Mouse (Mus musculus) lung, postnatal 0 days (tissue): ENCODE measurements around the gene Plxnb3. TPM values are rescaled to one million over a fixed set of nuclear protein-coding genes. Genes with fewer than 3 reads are reported as not detected.

Experiments used
- ATAC-seq: fragments of 200-750 bp; cut with Nextera tagmentation; 2 replicates; pipeline ENCODE4 v1.8.0; 2017; ENCODE audit warnings: moderate library complexity
- DNase-seq: peaks from one replicate; pipeline ENCODE4 v3.0.0-alpha.2; 2016; ENCODE audit warnings: low spot score
- H3K27ac ChIP-seq: fragments of 300-500 bp; sonication (generic); 2 replicates; pipeline ENCODE4 v1.5.1; 2014; ENCODE audit warnings: antibody characterized with exemption, mild to moderate bottlenecking, low read length, mixed read lengths
- H3K27me3 ChIP-seq: fragments of 300-500 bp; sonication (generic); replicated peaks from 2 replicates; pipeline ENCODE4 v1.6.1; 2014; ENCODE audit warnings: low read length, mixed read lengths; ENCODE audit not compliant: insufficient read depth
- H3K36me3 ChIP-seq: fragments of 300-500 bp; sonication (generic); 2 replicates; pipeline ENCODE4 v1.6.1; 2014; ENCODE audit warnings: low read length, mixed read lengths; ENCODE audit not compliant: insufficient read depth
- H3K4me1 ChIP-seq: fragments of 300-500 bp; sonication (generic); 2 replicates; pipeline ENCODE4 v1.6.1; 2014; ENCODE audit warnings: antibody characterized with exemption, low read depth, low read length, mixed read lengths; ENCODE audit not compliant: insufficient read depth
- H3K4me2 ChIP-seq: fragments of 300-500 bp; sonication (generic); replicated peaks from 2 replicates; pipeline ENCODE4 v1.6.1; 2014; ENCODE audit warnings: low read depth, mild to moderate bottlenecking, low read length, moderate library complexity, mixed read lengths
- H3K4me3 ChIP-seq: fragments of 300-500 bp; sonication (generic); 2 replicates; pipeline ENCODE4 v1.5.1; 2014; ENCODE audit warnings: low read depth, low read length
- H3K9ac ChIP-seq: fragments of 300-500 bp; sonication (generic); replicated peaks from 2 replicates; pipeline ENCODE4 v1.6.1; 2014; ENCODE audit warnings: low read depth, mild to moderate bottlenecking
- H3K9me3 ChIP-seq: fragments of 300-500 bp; sonication (generic); 2 replicates; pipeline ENCODE4 v1.6.1; 2016; ENCODE audit warnings: low read length, mixed read lengths
- CTCF ChIP-seq: IDR thresholded peaks from 2 replicates; pipeline ENCODE4 v1.5.1; 2016; ENCODE audit warnings: antibody characterized with exemption, mild to moderate bottlenecking
- EP300 ChIP-seq: IDR thresholded peaks from 2 replicates; pipeline ENCODE4 v1.6.1; 2016; ENCODE audit warnings: antibody characterized with exemption, mild to moderate bottlenecking, control low read depth
- WGBS: fragments of 180-500 bp; shearing (Covaris S2); extraction: QIAGEN DNeasy Blood & Tissue Kit; methylation state at CpG from one replicate; pipeline ENCODE4 v1.1.7; 2014; 5-methylcytosine and 5-hydroxymethylcytosine counted together
- polyA plus RNA-seq: library from polyadenylated mRNA; unstranded; fragments of >200 nt; fragmentation: Nextera tagmentation; extraction: Ambion mirVana; gene quantifications from 2 replicates; pipeline ENCODE4 v1.2.1, GENCODE M21; 2015

The Plxnb3 gene
- polyA plus RNA-seq, 1 experiment from 2014 or later, result 0.67 TPM

GRCm38 (mm10) chrX:73744774-73745481 is 12.0 kb upstream of the Plxnb3 start:
- Histone ChIP-seq H3K9ac (no peak overlapping the region), H3K27ac (peak overlapping the region; percentile 43; the same call in 1 of the 2 replicates), H3K9me3 (no peaks in the 10 kb centered on the region), H3K36me3 (no peaks in the 10 kb centered on the region), H3K4me3 (no peak overlapping the region), H3K27me3 (no peaks in the 10 kb centered on the region), H3K4me2 (no peak overlapping the region), H3K4me1 (no peaks in the 10 kb centered on the region)
- WGBS, result 52% methylated on average over 1 of the region's 1 CpGs
- ATAC-seq, result peak; percentile 95
- peak; percentile 67 for DNase-seq
- TF ChIP-seq CTCF, result no peak
- TF ChIP-seq EP300, result peak; percentile 80

DNA sequence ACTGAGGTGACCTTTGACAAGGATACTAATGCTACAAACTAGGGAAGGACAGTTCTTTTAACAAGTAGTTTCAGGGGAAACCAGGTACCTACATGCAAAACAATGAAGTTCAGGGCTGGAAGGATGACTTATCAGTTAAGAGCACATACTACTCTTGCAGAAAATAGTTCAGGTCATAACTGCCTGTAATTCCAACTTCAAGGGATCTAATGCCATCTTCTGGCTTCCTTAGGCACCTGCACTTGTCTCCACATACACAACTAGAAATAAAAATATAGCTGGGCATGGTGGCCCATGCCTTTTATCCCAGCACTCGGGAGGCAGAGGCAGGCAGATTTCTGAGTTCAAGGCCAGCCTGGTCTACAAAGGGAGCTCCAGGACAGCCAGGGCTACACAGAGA is 7.9 kb upstream of the Plxnb3 start:
- WGBS, result 91% methylated on average over 1 of the region's 1 CpGs
- no peaks in the 10 kb centered on the region for H3K36me3 ChIP-seq
- no peak overlapping the region for H3K4me2 ChIP-seq
- H3K27me3 ChIP-seq, result no peaks in the 10 kb centered on the region
- no peak for ATAC-seq
- no peak overlapping the region for H3K9ac ChIP-seq
- H3K27ac ChIP-seq, result no peak overlapping the region
- H3K4me1 ChIP-seq, result no peaks in the 10 kb centered on the region
- no peaks in the 10 kb centered on the region for H3K9me3 ChIP-seq
- DNase-seq, result peak; percentile 23
- peak; percentile 33; the same call in 1 of the 2 replicates for TF ChIP-seq CTCF
- no peak for TF ChIP-seq EP300
- no peak overlapping the region for H3K4me3 ChIP-seq

DNA sequence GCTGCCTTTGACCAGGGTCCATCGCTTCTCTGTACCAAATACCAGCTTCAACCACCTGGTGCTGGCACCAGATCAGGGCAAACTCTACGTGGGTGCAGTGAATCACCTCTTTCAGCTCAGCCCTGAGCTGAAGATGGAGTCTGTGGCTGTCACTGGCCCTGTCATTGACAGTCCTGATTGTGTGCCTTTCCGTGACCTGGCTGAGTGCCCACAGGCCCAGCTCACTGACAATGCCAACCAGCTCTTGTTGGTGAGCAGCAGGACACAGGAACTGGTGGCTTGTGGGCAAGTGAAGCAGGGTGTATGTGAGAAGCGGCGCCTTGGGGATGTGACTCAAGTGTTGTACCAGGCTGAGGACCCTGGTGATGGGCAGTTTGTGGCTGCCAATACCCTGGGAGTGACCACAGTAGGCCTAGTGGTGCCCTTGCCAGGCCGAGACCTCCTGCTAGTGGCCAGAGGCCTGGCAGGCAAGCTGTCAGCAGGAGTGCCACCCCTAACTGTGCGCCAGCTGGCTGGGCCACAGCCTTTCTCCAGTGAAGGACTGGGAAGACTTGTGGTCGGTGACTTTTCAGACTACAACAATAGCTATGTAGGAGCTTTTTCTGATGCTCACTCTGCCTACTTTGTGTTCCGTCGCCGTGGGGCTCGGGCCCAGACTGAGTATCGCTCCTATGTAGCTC is 1.9 kb downstream of the Plxnb3 start:
- no peaks in the 10 kb centered on the region for H3K36me3 ChIP-seq
- ATAC-seq (no peak), DNase-seq (no peak)
- H3K9me3 ChIP-seq, result no peaks in the 10 kb centered on the region
- no peak overlapping the region for H3K4me2 ChIP-seq
- H3K27ac ChIP-seq, result no peak overlapping the region
- no peak overlapping the region for H3K4me3 ChIP-seq
- no peaks in the 10 kb centered on the region for H3K27me3 ChIP-seq
- whole genome bisulfite sequencing, result 78% methylated on average over 13 of the region's 13 CpGs
- no peaks in the 10 kb centered on the region for H3K4me1 ChIP-seq
- TF ChIP-seq CTCF (no peak), EP300 (no peak)
- no peak overlapping the region for H3K9ac ChIP-seq

DNA sequence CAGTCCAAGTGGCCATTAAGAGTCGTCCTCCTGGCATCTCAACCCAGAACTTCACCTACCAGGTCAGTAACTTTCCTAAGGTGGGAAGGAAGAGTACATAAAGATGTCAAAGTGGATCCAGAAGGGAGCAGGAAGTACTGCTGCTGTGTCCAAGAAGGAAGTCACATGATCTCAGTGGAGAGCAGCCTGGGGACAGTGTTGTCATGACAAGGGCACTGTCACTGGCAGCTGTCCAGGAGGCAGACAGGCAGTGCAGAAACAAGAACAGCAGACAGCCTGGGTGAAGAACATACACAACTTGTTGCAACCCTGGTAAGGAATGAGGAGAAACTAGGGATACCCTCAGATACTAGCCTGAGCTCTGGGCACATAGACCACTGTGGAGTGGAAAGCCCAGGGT is 8.4 kb downstream of the Plxnb3 start:
- DNase-seq (peak; percentile 76), ATAC-seq (peak; percentile 73)
- no peaks in the 10 kb centered on the region for H3K27me3 ChIP-seq
- H3K9me3 ChIP-seq, result no peaks in the 10 kb centered on the region
- H3K27ac ChIP-seq, result peak overlapping the region; percentile 14; the same call in 1 of the 2 replicates
- no peaks in the 10 kb centered on the region for H3K4me1 ChIP-seq
- 40% methylated on average over 1 of the region's 1 CpGs for WGBS
- H3K4me3 ChIP-seq, result no peak overlapping the region
- no peak overlapping the region for H3K9ac ChIP-seq
- H3K4me2 ChIP-seq, result no peak overlapping the region
- TF ChIP-seq CTCF (no peak), EP300 (no peak)
- H3K36me3 ChIP-seq, result no peaks in the 10 kb centered on the region

- Histone ChIP-seq H3K27ac (no peak overlapping the region), H3K4me2 (no peak overlapping the region), H3K27me3 (no peaks in the 10 kb centered on the region), H3K36me3 (no peaks in the 10 kb centered on the region), H3K4me1 (no peaks in the 10 kb centered on the region), H3K9ac (no peak overlapping the region), H3K4me3 (no peak overlapping the region), H3K9me3 (no peaks in the 10 kb centered on the region)
- TF ChIP-seq EP300 (no peak), CTCF (peak; percentile 68)
- ATAC-seq, result no peak
- 71% methylated on average over 4 of the region's 9 CpGs for WGBS
- DNase-seq, result no peak
These were observed 10.4 kb downstream of the Plxnb3 start for GRCm38 (mm10) chrX:73767267-73767666.

GRCm38 (mm10) chrX:73774168-73774760 is 17.4 kb downstream of the Plxnb3 start, which contains the start of gene Srpk3:
Gene Srpk3 (plus strand): TSS chrX:73774405.
- no peak for TF ChIP-seq EP300
- TF ChIP-seq CTCF, result no peak
- 36% methylated on average over 9 of the region's 9 CpGs for WGBS
- H3K4me2 ChIP-seq, result no peak within 1 kb of the TSS
- DNase-seq (no peak), ATAC-seq (peak; percentile 35; the same call in 1 of the 2 replicates)
- no peak within 1 kb of the TSS for H3K4me3 ChIP-seq
- no peak within 1 kb of the TSS for H3K27ac ChIP-seq
- no peaks in the 10 kb centered on the region for H3K9me3 ChIP-seq
- H3K9ac ChIP-seq, result no peak within 1 kb of the TSS
- no peaks in the 10 kb centered on the region for H3K4me1 ChIP-seq
- H3K36me3 ChIP-seq, result 0 out of 2 replicates have a peak, but pooled peaks cover under 1% of the 10 kb centered on the region
- no peaks in the 10 kb centered on the region for H3K27me3 ChIP-seq
